Mouse (Mus musculus) regulatory T cell (primary cell): ENCODE data around the gene Csgalnact2.

Experiments used
- in situ Hi-C: fragments of 300-600 bp; cut with MboI, MseI; formaldehyde crosslinking; loops from one replicate; pipeline ENCODE4 v1.15.1; 2025; ENCODE audit warnings: high pct_unique_total_duplicates

The Csgalnact2 gene

GRCm38 (mm10) chr6:118076256-118076655 is 62.7 kb downstream of the Csgalnact2 start:
- in situ Hi-C loops: no loop called here

GRCm38 (mm10) chr6:118074151-118074550 is 64.8 kb downstream of the Csgalnact2 start:
- in situ Hi-C loops: no loop called here

- in situ Hi-C loops: no loop called here
These were observed 66.8 kb downstream of the Csgalnact2 start for GRCm38 (mm10) chr6:118072176-118072575.

GRCm38 (mm10) chr6:118071416-118071815 is 67.5 kb downstream of the Csgalnact2 start:
- in situ Hi-C loops: no loop called here

GRCm38 (mm10) chr6:118071013-118071350 is 68.0 kb downstream of the Csgalnact2 start:
- in situ Hi-C loops: no loop called here

GRCm38 (mm10) chr6:118070321-118071012 is 68.5 kb downstream of the Csgalnact2 start:
- in situ Hi-C loops: no loop called here

GRCm38 (mm10) chr6:118067720-118068119 is 71.2 kb downstream of the Csgalnact2 start:
- in situ Hi-C loops: no loop called here

GRCm38 (mm10) chr6:118066199-118067081 is 72.5 kb downstream of the Csgalnact2 start:
- in situ Hi-C loops: no loop called here

GRCm38 (mm10) chr6:118065837-118066198 is 73.1 kb downstream of the Csgalnact2 start:
- in situ Hi-C loops: no loop called here

GRCm38 (mm10) chr6:118064968-118065530 is 73.9 kb downstream of the Csgalnact2 start:
- in situ Hi-C loops: no loop called here

- in situ Hi-C loops: no loop called here
These were observed 75.7 kb downstream of the Csgalnact2 start for GRCm38 (mm10) chr6:118063266-118063665.

- in situ Hi-C loops: no loop called here
These were observed 77.7 kb downstream of the Csgalnact2 start for GRCm38 (mm10) chr6:118061266-118061665.
